Mouse (Mus musculus): ENCODE measurements around the gene Isca2. TPM values are rescaled to one million over a fixed set of nuclear protein-coding genes. Genes with fewer than 3 reads are reported as not detected.

Isca2 gene
- polyA plus RNA-seq, 1 experiment, result 51.2 TPM

DNA sequence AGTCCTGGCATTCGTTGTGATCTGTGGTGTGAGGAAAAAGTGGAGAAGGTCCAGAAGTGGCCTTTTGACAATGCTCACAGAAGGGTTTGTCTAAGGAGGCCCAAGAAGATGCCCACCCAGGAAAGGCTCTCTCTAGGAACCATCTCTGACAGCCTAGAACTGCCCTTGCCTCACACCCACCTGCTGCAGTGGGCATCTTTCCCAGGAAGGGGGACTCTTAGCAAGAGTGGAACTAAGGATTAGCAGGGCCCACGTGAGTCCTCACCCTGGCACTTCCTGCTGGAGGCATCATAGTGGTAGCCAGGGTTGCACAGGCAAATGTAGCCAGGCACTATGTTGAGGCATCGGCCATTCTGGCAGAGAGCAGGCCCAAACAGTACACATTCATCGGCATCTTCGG lies 13.0 kb downstream of the Isca2 start:
- TF ChIP-seq USF1 (IDR thresholded peaks at IDR 0.05; ENCODE audit: low read depth), result no peak
- no peak for TF ChIP-seq MAX (IDR thresholded peaks at IDR 0.05; ENCODE audit: low read depth)
- no peak for TF ChIP-seq POLR2A (IDR thresholded peaks at IDR 0.05; ENCODE audit: insufficient read length, low read depth)
- TF ChIP-seq POLR2AphosphoS2 (IDR thresholded peaks at IDR 0.05; ENCODE audit: insufficient read length, low read depth), result no peak
- Histone ChIP-seq H3K36me3 (ENCODE audit: control insufficient read depth, insufficient read depth) (no peaks in the 10 kb centered on the region), H3K79me2 (ENCODE audit: control insufficient read depth, insufficient read depth) (no peaks in the 10 kb centered on the region), H3ac (ENCODE audit: control insufficient read depth, insufficient read length) (no peak overlapping the region), H3K27me3 (ENCODE audit: control insufficient read depth, insufficient read depth, insufficient read length) (no peaks in the 10 kb centered on the region), H3K4me2 (ENCODE audit: low read depth) (no peak overlapping the region), H3K4me3 (no peak overlapping the region)

DNA sequence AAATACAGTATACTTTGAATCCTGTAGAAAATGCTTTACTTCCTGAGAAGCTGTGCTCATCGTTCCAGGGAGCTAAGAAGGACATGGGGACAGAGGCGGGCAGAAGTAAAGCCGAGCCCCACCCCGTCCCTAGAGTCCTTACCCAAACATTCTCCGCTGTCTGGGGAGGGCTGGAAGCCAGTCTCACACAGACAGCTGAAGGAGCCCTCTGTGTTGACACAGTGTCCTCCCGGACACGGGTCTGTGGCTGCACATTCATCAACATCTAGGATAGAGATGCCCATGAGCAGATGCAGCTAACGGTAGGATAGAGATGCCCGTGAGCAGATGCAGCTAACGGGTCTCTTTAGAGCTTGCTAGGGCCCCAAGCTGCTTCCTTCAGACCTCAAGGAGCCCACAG lies 17.8 kb downstream of the Isca2 start:
- no peaks in the 10 kb centered on the region for H3K27me3 ChIP-seq (ENCODE audit: control insufficient read depth, insufficient read depth, insufficient read length)
- H3K79me2 ChIP-seq (ENCODE audit: control insufficient read depth, insufficient read depth), result no peaks in the 10 kb centered on the region
- TF ChIP-seq MYOG (IDR thresholded peaks at IDR 0.05; ENCODE audit: control insufficient read depth in 1 of 3, insufficient read depth in 1 of 3, insufficient read length in 2 of 3, low read depth in 2 of 3), result peak; percentile 23 to 79 (median 64)
- TF ChIP-seq TCF12 (IDR thresholded peaks at IDR 0.05; ENCODE audit: insufficient read depth, poor library complexity, severe bottlenecking), result peak; percentile 2
- no peak for TF ChIP-seq SRF (IDR thresholded peaks at IDR 0.05; ENCODE audit: control insufficient read depth, insufficient read length, low read depth)
- TF ChIP-seq REST (IDR thresholded peaks at IDR 0.05; ENCODE audit: insufficient read depth, insufficient read length), result no peak
- peak; percentile 43 for TF ChIP-seq POLR2AphosphoS2 (IDR thresholded peaks at IDR 0.05; ENCODE audit: insufficient read length, low read depth)
- TF ChIP-seq USF1 (IDR thresholded peaks at IDR 0.05; ENCODE audit: low read depth), result no peak
- no peak for TF ChIP-seq TCF3 (IDR thresholded peaks at IDR 0.05; ENCODE audit: insufficient read length, low read depth)
- peak in 2 of 3 experiments; percentile 75 to 87 for TF ChIP-seq MYOD1 (IDR thresholded peaks at IDR 0.05; ENCODE audit: control insufficient read depth in 1 of 3, insufficient read length in 2 of 3, low read depth in 2 of 3)
- TF ChIP-seq E2F4 (IDR thresholded peaks at IDR 0.05; ENCODE audit: insufficient read depth), result no peak
- no peak for TF ChIP-seq MAX (IDR thresholded peaks at IDR 0.05; ENCODE audit: low read depth)
- peak; percentile 32 for TF ChIP-seq POLR2A (IDR thresholded peaks at IDR 0.05; ENCODE audit: insufficient read length, low read depth)
- H3K36me3 ChIP-seq (ENCODE audit: control insufficient read depth, insufficient read depth), result no peaks in the 10 kb centered on the region
- H3ac ChIP-seq (ENCODE audit: control insufficient read depth, insufficient read length), result no peak overlapping the region
- peak overlapping the region; percentile 80 for H3K4me2 ChIP-seq (ENCODE audit: low read depth)
- H3K4me3 ChIP-seq, result no peak overlapping the region

DNA sequence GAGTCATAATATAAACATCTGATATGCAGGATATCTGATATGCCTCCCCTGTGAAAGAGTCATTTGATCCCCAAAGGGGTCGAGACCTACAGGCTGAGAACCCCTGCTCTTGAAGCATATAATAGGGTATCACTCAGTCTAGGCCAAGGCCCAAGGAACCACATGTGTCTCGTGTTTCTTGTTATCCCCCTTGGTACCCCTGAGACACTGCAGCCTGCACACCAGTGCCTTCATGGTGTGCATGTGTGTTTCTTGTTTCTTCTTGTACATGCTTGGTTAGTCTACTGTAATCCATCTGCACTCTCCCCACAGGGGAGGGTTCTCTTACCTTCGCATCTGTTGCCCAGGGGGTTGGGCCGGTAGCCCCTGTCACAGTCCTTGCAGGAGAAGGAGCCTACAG lies 19.6 kb downstream of the Isca2 start:
- H3K27me3 ChIP-seq (ENCODE audit: control insufficient read depth, insufficient read depth, insufficient read length), result no peaks in the 10 kb centered on the region
- H3K4me3 ChIP-seq, result no peak overlapping the region
- no peak overlapping the region for H3ac ChIP-seq (ENCODE audit: control insufficient read depth, insufficient read length)
- peak overlapping the region; percentile 21 for H3K4me2 ChIP-seq (ENCODE audit: low read depth)
- no peak for TF ChIP-seq USF1 (IDR thresholded peaks at IDR 0.05; ENCODE audit: low read depth)
- no peak for TF ChIP-seq POLR2A (IDR thresholded peaks at IDR 0.05; ENCODE audit: insufficient read length, low read depth)
- TF ChIP-seq REST (IDR thresholded peaks at IDR 0.05; ENCODE audit: insufficient read depth, insufficient read length), result no peak
- no peak for TF ChIP-seq E2F4 (IDR thresholded peaks at IDR 0.05; ENCODE audit: insufficient read depth)
- TF ChIP-seq MYOG (IDR thresholded peaks at IDR 0.05; ENCODE audit: control insufficient read depth in 1 of 3, insufficient read depth in 1 of 3, insufficient read length in 2 of 3, low read depth in 2 of 3), result no peak
- TF ChIP-seq TCF12 (IDR thresholded peaks at IDR 0.05; ENCODE audit: insufficient read depth, poor library complexity, severe bottlenecking), result no peak
- no peak for TF ChIP-seq SRF (IDR thresholded peaks at IDR 0.05; ENCODE audit: control insufficient read depth, insufficient read length, low read depth)
- no peak for TF ChIP-seq CEBPB (IDR thresholded peaks at IDR 0.05; ENCODE audit: insufficient read depth, poor library complexity, severe bottlenecking)
- no peak for TF ChIP-seq MAX (IDR thresholded peaks at IDR 0.05; ENCODE audit: low read depth)
- no peak for TF ChIP-seq MYOD1 (IDR thresholded peaks at IDR 0.05; ENCODE audit: control insufficient read depth in 1 of 3, insufficient read length in 2 of 3, low read depth in 2 of 3)
- no peaks in the 10 kb centered on the region for H3K79me2 ChIP-seq (ENCODE audit: control insufficient read depth, insufficient read depth)
- H3K36me3 ChIP-seq (ENCODE audit: control insufficient read depth, insufficient read depth), result no peaks in the 10 kb centered on the region

DNA sequence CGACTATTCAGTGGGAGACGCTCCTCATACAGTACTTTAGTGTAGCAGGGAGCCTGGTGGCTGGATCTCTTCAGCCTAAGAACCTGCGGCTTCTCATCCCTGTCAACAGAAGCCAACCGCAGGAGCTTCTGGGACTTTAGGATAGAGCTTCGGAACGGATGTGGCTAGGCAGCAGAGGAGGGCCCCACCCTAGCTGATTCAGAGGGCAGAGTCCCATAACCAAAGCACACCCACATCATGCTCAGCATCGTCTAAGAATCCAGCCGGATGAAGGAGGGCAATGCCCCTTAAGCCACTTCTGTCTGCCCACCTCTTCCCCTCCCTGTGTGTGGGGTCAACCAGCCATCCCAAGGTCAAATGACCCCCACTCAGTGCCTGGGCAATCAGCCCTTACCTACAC lies 21.6 kb downstream of the Isca2 start:
- no peaks in the 10 kb centered on the region for H3K79me2 ChIP-seq (ENCODE audit: control insufficient read depth, insufficient read depth)
- TF ChIP-seq REST (IDR thresholded peaks at IDR 0.05; ENCODE audit: insufficient read depth, insufficient read length), result no peak
- TF ChIP-seq CEBPB (IDR thresholded peaks at IDR 0.05; ENCODE audit: insufficient read depth, poor library complexity, severe bottlenecking), result no peak
- no peak for TF ChIP-seq TCF3 (IDR thresholded peaks at IDR 0.05; ENCODE audit: insufficient read length, low read depth)
- TF ChIP-seq E2F4 (IDR thresholded peaks at IDR 0.05; ENCODE audit: insufficient read depth), result no peak
- no peak for TF ChIP-seq USF1 (IDR thresholded peaks at IDR 0.05; ENCODE audit: low read depth)
- no peak for TF ChIP-seq MAX (IDR thresholded peaks at IDR 0.05; ENCODE audit: low read depth)
- TF ChIP-seq TCF12 (IDR thresholded peaks at IDR 0.05; ENCODE audit: insufficient read depth, poor library complexity, severe bottlenecking), result no peak
- no peak for TF ChIP-seq POLR2AphosphoS2 (IDR thresholded peaks at IDR 0.05; ENCODE audit: insufficient read length, low read depth)
- TF ChIP-seq MYOG (IDR thresholded peaks at IDR 0.05; ENCODE audit: control insufficient read depth in 1 of 3, insufficient read depth in 1 of 3, insufficient read length in 2 of 3, low read depth in 2 of 3), result no peak
- TF ChIP-seq SRF (IDR thresholded peaks at IDR 0.05; ENCODE audit: control insufficient read depth, insufficient read length, low read depth), result no peak
- TF ChIP-seq POLR2A (IDR thresholded peaks at IDR 0.05; ENCODE audit: insufficient read length, low read depth), result peak; percentile 65
- TF ChIP-seq MYOD1 (IDR thresholded peaks at IDR 0.05; ENCODE audit: control insufficient read depth in 1 of 3, insufficient read length in 2 of 3, low read depth in 2 of 3), result peak in 1 of 3 experiments; percentile 53
- no peak overlapping the region for H3K4me3 ChIP-seq
- peak overlapping the region; percentile 70 for H3K4me2 ChIP-seq (ENCODE audit: low read depth)
- no peaks in the 10 kb centered on the region for H3K27me3 ChIP-seq (ENCODE audit: control insufficient read depth, insufficient read depth, insufficient read length)
- H3K36me3 ChIP-seq (ENCODE audit: control insufficient read depth, insufficient read depth), result peaks cover 4% of the 10 kb centered on the region
- H3ac ChIP-seq (ENCODE audit: control insufficient read depth, insufficient read length), result no peak overlapping the region

- TF ChIP-seq REST (IDR thresholded peaks at IDR 0.05; ENCODE audit: insufficient read depth, insufficient read length) (no peak), USF1 (IDR thresholded peaks at IDR 0.05; ENCODE audit: low read depth) (no peak), CEBPB (IDR thresholded peaks at IDR 0.05; ENCODE audit: insufficient read depth, poor library complexity, severe bottlenecking) (no peak), POLR2AphosphoS2 (IDR thresholded peaks at IDR 0.05; ENCODE audit: insufficient read length, low read depth) (no peak), POLR2A (IDR thresholded peaks at IDR 0.05; ENCODE audit: insufficient read length, low read depth) (no peak), MAX (IDR thresholded peaks at IDR 0.05; ENCODE audit: low read depth) (no peak), SRF (IDR thresholded peaks at IDR 0.05; ENCODE audit: control insufficient read depth, insufficient read length, low read depth) (no peak), E2F4 (IDR thresholded peaks at IDR 0.05; ENCODE audit: insufficient read depth) (no peak), TCF3 (IDR thresholded peaks at IDR 0.05; ENCODE audit: insufficient read length, low read depth) (no peak)
- no peaks in the 10 kb centered on the region for H3K27me3 ChIP-seq (ENCODE audit: control insufficient read depth, insufficient read depth, insufficient read length)
Observed at GRCm38 (mm10) chr12:84799086-84799485, 26.0 kb downstream of the Isca2 start.

More at GRCm38 (mm10) chr12:84799086-84799485, 26.0 kb downstream of the Isca2 start:
- Histone ChIP-seq H3K4me3 (no peak overlapping the region), H3K79me2 (ENCODE audit: control insufficient read depth, insufficient read depth) (no peaks in the 10 kb centered on the region), H3ac (ENCODE audit: control insufficient read depth, insufficient read length) (no peak overlapping the region), H3K36me3 (ENCODE audit: control insufficient read depth, insufficient read depth) (peaks cover 4% of the 10 kb centered on the region), H3K4me2 (ENCODE audit: low read depth) (no peak overlapping the region)
